Mouse (Mus musculus) heart, embryonic 10.5 days (tissue): ENCODE measurements around the gene Pmm2. TPM values are rescaled to one million over a fixed set of nuclear protein-coding genes. Genes with fewer than 3 reads are reported as not detected.

Source experiments
- DNase-seq: peaks from one replicate; pipeline ENCODE4 v3.0.0-alpha.2; 2017; ENCODE audit warnings: low spot score
- H3K27ac ChIP-seq: fragments of 300-500 bp; sonication (generic); 2 replicates; pipeline ENCODE4 v1.5.1; 2016; ENCODE audit warnings: mild to moderate bottlenecking
- H3K27me3 ChIP-seq: fragments of 300-500 bp; sonication (generic); 2 replicates; pipeline ENCODE4 v1.6.1; 2016; ENCODE audit warnings: mild to moderate bottlenecking; ENCODE audit not compliant: poor library complexity, insufficient read depth, severe bottlenecking
- H3K36me3 ChIP-seq: fragments of 300-500 bp; sonication (generic); 2 replicates; pipeline ENCODE4 v1.6.1; 2016; ENCODE audit warnings: mild to moderate bottlenecking, moderate library complexity
- H3K4me1 ChIP-seq: fragments of 300-500 bp; sonication (generic); 2 replicates; pipeline ENCODE4 v1.6.1; 2016; ENCODE audit warnings: mild to moderate bottlenecking
- H3K4me3 ChIP-seq: fragments of 300-500 bp; sonication (generic); 2 replicates; pipeline ENCODE4 v1.5.1; 2016; ENCODE audit warnings: mild to moderate bottlenecking, moderate library complexity
- H3K9me3 ChIP-seq: fragments of 300-500 bp; sonication (generic); 2 replicates; pipeline ENCODE4 v1.6.1; 2016; ENCODE audit warnings: mild to moderate bottlenecking, moderate library complexity
- WGBS: fragments of 180-500 bp; shearing (Covaris S2); methylation state at CpG from one replicate; pipeline ENCODE4 v1.1.7; 2016; 5-methylcytosine and 5-hydroxymethylcytosine counted together
- polyA plus RNA-seq: library from polyadenylated mRNA; unstranded; fragments of >200 nt; fragmentation: Nextera tagmentation; extraction: Ambion mirVana; gene quantifications from 2 replicates; pipeline ENCODE4 v1.2.1, GENCODE M21; 2016

Gene Pmm2
- polyA plus RNA-seq, 1 experiment from 2014 or later = 52.8 TPM

DNA sequence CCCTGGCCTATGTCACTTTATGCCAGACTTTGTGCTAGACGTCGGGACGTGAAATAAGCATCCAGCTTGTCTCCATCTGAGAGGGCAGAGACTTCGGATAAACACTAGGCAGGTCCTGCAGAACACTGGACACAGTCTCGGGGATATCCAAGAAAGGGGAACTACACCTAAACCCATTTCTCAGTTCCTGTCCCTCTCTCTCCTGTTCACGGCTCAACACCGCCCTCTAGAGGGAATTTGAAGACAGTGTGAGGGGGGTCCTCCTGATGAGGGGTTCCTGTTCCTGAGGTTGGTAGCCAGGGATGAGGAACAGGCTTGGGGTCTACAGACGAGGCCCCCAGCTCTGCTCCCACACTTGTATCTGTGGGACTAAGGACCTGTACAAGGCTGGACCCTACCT, 36.7 kb downstream of the Pmm2 start:
- H3K4me3 ChIP-seq = no peak overlapping the region; the same call in 1 of the 2 replicates

DNA sequence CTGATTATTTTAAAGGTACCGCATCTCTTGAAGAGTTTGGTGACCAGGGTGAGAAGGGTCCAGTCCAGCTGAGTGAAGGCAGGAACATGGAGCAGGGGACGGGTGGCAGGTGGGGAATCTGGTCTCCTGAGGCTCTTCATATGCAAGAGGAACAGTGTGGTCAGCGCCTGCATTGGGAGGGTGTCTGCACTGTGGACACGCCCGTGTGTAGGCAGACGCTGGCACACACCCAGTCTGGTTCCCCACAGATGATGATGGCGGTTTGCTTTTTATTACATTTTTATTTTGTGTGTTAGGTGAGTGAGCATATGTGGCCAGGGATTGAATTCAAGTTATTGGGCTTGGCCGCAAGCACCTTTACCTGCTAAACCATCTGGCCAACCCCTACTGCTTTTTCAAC, 38.1 kb downstream of the Pmm2 start:
- no peak for DNase-seq
- Histone ChIP-seq H3K4me3 (no peak overlapping the region), H3K36me3 (no peaks in the 10 kb centered on the region), H3K27ac (no peak overlapping the region), H3K9me3 (no peaks in the 10 kb centered on the region), H3K27me3 (peaks cover 8% of the 10 kb centered on the region; the same call in 1 of the 2 replicates), H3K4me1 (peaks cover 19% of the 10 kb centered on the region)
- WGBS = 81% methylated on average over 8 of the region's 8 CpGs

More for the DNA sequence above, 36.7 kb downstream of the Pmm2 start:
- peaks cover 8% of the 10 kb centered on the region; the same call in 1 of the 2 replicates for H3K27me3 ChIP-seq
- DNase-seq = no peak
- no peak overlapping the region for H3K27ac ChIP-seq
- 6% methylated on average over 8 of the region's 8 CpGs for WGBS
- no peaks in the 10 kb centered on the region for H3K36me3 ChIP-seq
- peaks cover 33% of the 10 kb centered on the region for H3K4me1 ChIP-seq
- H3K9me3 ChIP-seq = no peaks in the 10 kb centered on the region

DNA sequence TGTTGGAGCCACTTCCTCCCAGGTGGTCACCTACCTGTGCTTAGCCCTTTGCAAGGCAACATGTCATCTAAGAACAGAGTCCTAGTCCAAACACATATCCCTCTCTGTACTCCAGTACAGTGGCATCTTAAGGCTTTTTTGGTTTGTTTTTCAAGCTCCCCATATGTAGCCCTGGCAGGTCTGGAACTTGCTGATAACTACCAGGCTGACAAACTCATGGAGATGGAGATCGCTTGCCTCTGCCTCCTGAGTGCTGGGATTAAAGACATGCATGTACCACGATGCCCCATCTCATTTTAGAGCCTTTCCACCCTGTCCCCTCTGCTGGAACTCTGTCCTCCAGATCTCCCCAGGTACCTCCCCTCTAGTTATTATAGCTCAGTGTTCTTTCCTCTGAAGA, 38.8 kb downstream of the Pmm2 start:
- H3K4me1 ChIP-seq = peaks cover 12% of the 10 kb centered on the region
- H3K4me3 ChIP-seq = no peak overlapping the region
- no peaks in the 10 kb centered on the region for H3K36me3 ChIP-seq
- 65% methylated on average over 2 of the region's 2 CpGs for WGBS
- H3K27ac ChIP-seq = no peak overlapping the region
- no peaks in the 10 kb centered on the region for H3K9me3 ChIP-seq
- no peak for DNase-seq
- peaks cover 8% of the 10 kb centered on the region; the same call in 1 of the 2 replicates for H3K27me3 ChIP-seq

DNA sequence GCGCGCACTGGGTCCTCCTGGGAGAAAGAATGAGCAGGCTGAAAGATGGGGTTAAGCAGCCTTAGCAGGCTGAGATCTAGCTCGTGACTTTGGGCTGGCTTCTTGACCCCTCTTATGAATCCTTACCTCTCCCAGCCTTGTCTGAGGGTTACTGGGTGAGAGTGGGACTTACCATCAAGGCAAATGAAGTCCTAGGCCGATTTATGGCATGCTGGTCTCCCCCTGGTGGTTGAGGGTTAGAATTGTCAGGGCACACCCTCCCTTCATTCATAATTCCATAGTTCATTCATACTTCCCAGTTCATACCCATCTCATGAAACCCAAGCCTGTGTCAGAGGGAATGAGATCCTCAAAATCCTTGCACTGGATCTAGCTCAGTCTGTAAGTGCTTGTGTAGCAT, 39.3 kb downstream of the Pmm2 start:
- no peak for DNase-seq
- no peaks in the 10 kb centered on the region for H3K9me3 ChIP-seq
- 50% methylated on average over 4 of the region's 4 CpGs for WGBS

DNA sequence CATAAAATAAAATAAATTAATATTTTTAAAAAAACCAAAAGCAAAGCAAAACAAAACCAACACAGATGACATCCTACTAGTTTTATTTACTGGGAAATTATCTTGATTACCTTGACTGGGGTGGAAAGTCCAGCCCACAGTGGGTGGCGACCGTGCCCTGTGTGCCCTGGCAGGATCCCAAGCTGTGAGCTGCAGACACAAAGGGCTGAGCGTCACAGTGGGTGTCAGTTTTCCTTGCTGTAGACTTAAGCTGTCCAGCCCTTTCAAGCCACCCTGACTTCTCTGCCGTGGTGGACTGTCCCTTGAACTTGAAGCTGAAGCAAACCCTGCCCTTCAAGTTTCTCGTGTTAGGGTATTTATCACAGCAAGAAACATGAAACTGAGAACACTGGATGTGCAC, 40.6 kb downstream of the Pmm2 start:
- no peak overlapping the region for H3K27ac ChIP-seq
- DNase-seq = no peak
- no peaks in the 10 kb centered on the region for H3K36me3 ChIP-seq
- H3K4me1 ChIP-seq = peaks cover 7% of the 10 kb centered on the region; the same call in 1 of the 2 replicates
- H3K27me3 ChIP-seq = peaks cover 4% of the 10 kb centered on the region; the same call in 1 of the 2 replicates
- WGBS = 65% methylated on average over 5 of the region's 5 CpGs
- H3K4me3 ChIP-seq = no peak overlapping the region
- no peaks in the 10 kb centered on the region for H3K9me3 ChIP-seq

More for the DNA sequence above, 39.3 kb downstream of the Pmm2 start:
- Histone ChIP-seq H3K27ac (no peak overlapping the region), H3K36me3 (no peaks in the 10 kb centered on the region), H3K4me3 (no peak overlapping the region), H3K4me1 (peaks cover 7% of the 10 kb centered on the region), H3K27me3 (peaks cover 8% of the 10 kb centered on the region; the same call in 1 of the 2 replicates)

DNA sequence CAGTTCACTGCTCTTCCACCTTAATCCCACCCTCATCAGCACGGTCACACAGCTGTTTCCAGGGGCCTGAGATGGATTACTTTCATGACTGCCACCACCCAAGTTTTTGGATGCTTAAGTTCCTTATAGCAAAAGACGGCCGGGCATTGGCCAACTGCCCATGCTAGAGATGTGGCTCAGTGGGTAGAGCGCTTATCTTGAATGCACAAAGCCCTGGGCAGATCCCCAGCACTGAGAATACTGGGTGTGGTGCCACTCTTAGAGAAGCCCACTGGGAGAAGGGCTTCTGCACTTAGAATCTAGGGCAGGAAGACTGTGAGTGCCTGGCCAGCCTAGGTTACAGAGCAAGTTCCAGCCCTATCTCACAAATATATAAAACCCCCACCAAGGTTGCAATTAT, 41.2 kb downstream of the Pmm2 start:
- DNase-seq = no peak
- Histone ChIP-seq H3K36me3 (no peaks in the 10 kb centered on the region), H3K27ac (no peak overlapping the region), H3K4me1 (peaks cover 7% of the 10 kb centered on the region; the same call in 1 of the 2 replicates), H3K4me3 (no peak overlapping the region), H3K27me3 (no peaks in the 10 kb centered on the region), H3K9me3 (no peaks in the 10 kb centered on the region)
- 86% methylated on average over 4 of the region's 4 CpGs for WGBS

DNA sequence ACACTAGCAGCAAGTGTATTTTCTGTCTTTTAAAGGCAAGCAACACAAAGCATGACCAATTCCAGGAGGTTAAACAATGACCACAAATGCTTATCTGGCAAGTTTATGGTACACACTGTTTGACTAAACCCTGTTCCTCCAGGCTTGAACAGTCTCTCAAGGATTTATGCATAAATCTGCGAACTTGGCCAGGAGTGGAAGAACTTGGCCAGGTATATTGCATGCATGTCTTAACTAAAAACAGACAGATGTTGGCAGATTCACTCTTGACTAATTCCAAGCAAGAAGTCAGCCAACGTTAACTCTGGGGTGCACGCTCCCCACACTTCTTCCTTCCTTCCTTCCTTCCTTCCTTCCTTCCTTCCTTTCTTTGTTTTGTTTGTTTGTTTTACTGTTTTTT, 42.3 kb downstream of the Pmm2 start:
- no peaks in the 10 kb centered on the region for H3K4me1 ChIP-seq
- no peaks in the 10 kb centered on the region for H3K9me3 ChIP-seq
- H3K4me3 ChIP-seq = no peak overlapping the region
- H3K27me3 ChIP-seq = no peaks in the 10 kb centered on the region
- no peaks in the 10 kb centered on the region for H3K36me3 ChIP-seq
- DNase-seq = no peak
- no peak overlapping the region for H3K27ac ChIP-seq
- 82% methylated on average over 3 of the region's 3 CpGs for WGBS

DNA sequence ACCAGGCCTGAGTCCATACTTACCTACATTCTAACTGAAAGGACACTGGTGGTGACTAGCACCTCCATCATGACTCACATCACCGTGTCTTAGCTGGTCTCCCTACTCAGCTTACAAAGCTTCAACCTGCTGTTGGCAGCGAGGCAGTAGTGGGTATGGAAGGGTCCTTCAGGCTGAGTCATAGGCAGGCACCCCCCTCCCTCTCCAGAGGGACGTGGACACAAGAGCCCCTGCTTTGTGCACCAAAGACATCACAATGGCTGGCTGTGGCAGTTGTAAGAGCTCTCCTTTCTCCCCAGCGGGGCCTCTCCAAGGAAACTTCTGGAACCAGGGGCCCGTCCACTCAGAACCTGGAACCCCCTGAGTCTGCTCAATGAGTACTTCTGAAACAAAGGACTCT, 43.0 kb downstream of the Pmm2 start, which contains the start of gene Gm5767:
TSS of gene Gm5767 (plus strand) at position 301 of the 400 bp plus-strand sequence.
- WGBS = 74% methylated on average over 5 of the region's 5 CpGs
- H3K36me3 ChIP-seq = no peaks in the 10 kb centered on the region
- H3K4me1 ChIP-seq = no peaks in the 10 kb centered on the region
- H3K27ac ChIP-seq = no peak within 1 kb of the TSS
- no peaks in the 10 kb centered on the region for H3K9me3 ChIP-seq
- no peaks in the 10 kb centered on the region for H3K27me3 ChIP-seq
- no peak within 1 kb of the TSS for H3K4me3 ChIP-seq
- DNase-seq = no peak

DNA sequence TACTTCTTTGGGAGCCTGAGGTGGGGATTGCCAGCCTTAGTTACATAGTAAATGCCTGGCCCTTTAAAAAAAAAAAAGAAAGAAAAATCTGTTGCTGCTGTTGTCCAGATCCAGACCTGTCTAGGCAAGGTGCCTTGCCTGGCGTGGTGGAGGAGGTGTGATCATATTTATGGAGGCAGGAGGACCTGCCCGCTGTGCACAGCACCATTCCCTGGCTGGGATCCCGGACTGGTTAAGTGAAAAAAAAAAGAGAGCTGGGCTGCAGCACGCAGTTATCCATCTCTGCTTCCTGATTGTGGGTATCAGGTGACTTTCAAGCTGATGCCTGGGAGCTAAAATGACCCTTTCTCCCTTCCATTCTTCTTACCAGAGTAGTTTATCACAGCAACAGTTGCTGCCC, 47.6 kb downstream of the Pmm2 start:
- Histone ChIP-seq H3K9me3 (no peaks in the 10 kb centered on the region), H3K27ac (no peak overlapping the region), H3K4me1 (peaks cover 12% of the 10 kb centered on the region), H3K27me3 (no peaks in the 10 kb centered on the region), H3K36me3 (peaks cover 25% of the 10 kb centered on the region), H3K4me3 (no peak overlapping the region)
- WGBS = 81% methylated on average over 4 of the region's 4 CpGs
- DNase-seq = no peak

DNA sequence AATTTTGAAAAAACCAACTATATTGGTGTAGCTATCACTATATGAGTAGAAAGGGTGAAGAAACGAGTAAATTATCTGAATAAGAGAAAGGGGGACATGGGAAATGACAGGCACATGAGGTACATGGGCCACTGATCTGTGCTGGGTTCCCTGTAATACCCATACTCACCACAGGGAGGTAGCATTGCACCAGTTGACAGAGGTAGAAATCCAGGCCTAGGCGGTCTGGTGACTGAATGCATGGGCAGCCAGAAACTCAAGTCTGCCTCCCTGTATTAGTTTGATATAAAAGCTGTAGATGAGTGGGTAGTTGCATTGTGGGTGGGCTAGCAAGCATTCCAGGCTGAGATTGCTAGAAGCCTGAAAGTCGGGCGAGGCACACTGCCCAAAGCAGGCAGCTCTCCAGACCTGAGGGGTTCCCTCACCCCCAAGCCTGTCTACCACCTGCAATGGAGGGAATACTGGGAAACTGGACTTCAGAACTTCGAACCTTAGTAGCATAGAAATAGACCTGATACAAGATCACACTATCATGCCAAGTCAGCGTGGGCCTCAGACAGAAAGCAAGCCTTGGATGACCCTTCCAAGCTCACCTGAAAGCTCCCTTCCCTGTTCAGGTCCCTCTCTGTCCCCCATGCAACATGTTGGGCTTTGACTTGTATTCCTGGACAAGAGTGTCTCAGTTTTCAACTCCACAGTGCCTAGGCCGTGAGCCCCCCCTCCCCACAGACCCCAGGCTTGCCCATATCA, 48.8 kb downstream of the Pmm2 start:
- Histone ChIP-seq H3K4me1 (peaks cover 12% of the 10 kb centered on the region), H3K4me3 (no peak overlapping the region), H3K36me3 (peaks cover 37% of the 10 kb centered on the region), H3K27ac (peak overlapping the region; percentile 31; the same call in 1 of the 2 replicates), H3K9me3 (no peaks in the 10 kb centered on the region), H3K27me3 (no peaks in the 10 kb centered on the region)
- 61% methylated on average over 7 of the region's 7 CpGs for WGBS
- DNase-seq = peak; percentile 90

DNA sequence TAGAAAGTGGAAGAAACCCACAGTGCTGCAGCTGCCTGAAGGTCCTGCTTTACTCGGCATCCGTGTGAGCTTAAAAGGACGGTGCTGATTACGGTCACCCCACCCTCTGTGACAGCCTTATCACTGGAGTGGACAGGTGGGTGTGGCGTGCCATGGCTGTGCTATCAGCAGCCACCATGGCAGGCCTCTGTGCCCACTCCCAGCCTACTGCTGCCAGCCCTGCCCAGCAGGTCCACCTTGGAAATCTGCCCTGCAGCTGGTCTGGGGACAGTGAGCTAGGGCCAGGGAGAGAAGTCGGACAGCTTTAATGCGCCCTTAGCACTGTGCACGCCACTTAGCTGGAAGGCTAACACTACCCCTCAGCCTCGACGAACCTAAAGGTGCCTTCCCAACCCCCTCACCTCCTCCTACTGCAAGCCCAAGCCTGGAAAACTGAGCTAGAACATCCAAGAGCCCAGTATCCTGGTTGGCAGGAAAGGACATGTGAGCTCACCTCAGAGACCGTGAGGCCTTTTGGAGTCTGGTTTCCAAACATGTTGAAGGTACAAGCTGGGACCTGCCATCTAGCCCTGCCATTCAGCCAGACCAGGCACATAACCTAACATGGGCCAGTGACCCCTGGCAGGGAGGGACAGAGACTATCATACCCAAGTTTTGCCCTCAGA, 49.5 kb downstream of the Pmm2 start:
- WGBS = 54% methylated on average over 11 of the region's 11 CpGs
- peak overlapping the region; percentile 31; the same call in 1 of the 2 replicates for H3K27ac ChIP-seq
- no peaks in the 10 kb centered on the region for H3K27me3 ChIP-seq
- peak; percentile 86 for DNase-seq
- H3K4me3 ChIP-seq = no peak overlapping the region
- H3K9me3 ChIP-seq = no peaks in the 10 kb centered on the region
- H3K36me3 ChIP-seq = peaks cover 44% of the 10 kb centered on the region
- H3K4me1 ChIP-seq = peaks cover 12% of the 10 kb centered on the region

DNA sequence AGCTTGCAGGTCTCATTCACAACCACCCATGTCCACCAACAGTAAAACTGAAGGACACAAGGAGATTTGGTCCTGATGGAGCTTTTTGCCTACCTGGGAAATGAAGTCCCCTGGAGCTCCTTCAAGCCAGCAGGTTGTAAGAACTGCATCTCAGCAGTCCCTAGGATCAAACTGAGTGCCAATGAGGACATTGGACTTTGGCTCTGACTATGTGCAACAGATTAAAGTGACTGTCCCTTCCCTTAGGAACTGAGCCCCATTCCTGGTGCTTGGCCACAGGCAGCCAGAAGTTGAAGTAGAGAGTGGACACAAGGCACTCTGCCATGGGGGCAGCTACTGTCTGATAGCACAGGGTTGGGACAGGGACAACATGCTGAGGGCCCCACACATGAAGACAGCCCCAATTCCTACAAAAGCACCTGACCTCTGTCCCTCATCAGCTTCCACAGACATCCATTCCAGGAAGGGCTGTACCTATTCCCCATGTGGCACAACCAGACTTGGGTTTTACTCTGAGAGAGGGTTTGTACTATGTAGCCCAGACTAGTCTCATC, 50.2 kb downstream of the Pmm2 start:
- Histone ChIP-seq H3K27ac (peak overlapping the region; percentile 31; the same call in 1 of the 2 replicates), H3K36me3 (peaks cover 51% of the 10 kb centered on the region)

More for the DNA sequence above, 50.2 kb downstream of the Pmm2 start:
- no peak for DNase-seq
- no peaks in the 10 kb centered on the region for H3K27me3 ChIP-seq
- no peak overlapping the region for H3K4me3 ChIP-seq
- H3K9me3 ChIP-seq = no peaks in the 10 kb centered on the region
- peaks cover 12% of the 10 kb centered on the region for H3K4me1 ChIP-seq
